Mouse (Mus musculus): ENCODE measurements around the gene Gimap3.

Gimap3 gene

DNA sequence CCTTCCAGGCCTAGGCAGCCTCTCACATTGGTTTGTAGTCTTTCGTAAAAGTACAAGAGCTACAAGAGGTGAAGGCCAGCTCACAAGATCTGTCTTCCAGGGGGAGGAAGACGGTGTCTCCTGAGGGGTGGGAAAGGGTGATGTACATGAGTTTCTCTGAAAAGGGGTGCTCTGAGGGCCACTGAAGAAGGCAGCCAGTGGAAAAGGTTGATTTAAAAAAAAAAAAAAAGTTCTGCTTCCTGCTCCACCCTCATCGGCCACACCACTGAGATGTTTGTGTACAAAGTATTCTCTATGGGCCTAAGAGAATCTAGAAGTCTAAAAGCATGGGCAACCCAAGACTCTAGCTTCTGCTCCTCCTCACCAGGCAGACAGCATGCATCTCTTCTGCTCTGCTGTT, at the start of gene Gimap3:
Gene Gimap3, minus strand, starts transcription at position 156 of the 400 bp plus-strand sequence.
- no peak for DNase-seq

DNA sequence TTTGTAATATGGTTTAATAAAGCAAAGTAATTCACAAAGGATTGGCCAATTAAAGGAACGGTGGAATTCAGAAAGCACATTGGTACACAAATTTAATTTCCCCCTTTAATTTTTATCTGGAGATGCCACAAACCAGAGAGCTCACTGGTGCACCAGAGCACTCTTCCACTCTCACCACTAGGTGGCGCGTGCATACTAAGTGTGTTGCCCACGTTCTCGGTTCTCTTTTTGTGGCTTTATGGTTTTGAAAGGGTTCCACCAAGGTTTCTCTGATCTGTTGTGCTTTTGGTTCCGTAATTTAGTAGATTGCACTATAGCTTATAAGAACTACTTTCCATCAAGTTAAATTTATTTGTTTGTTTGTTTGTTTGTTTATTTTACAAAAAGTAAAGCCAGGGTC, 47.2 kb upstream of the Gimap3 start:
- DNase-seq: peak; percentile 20

DNA sequence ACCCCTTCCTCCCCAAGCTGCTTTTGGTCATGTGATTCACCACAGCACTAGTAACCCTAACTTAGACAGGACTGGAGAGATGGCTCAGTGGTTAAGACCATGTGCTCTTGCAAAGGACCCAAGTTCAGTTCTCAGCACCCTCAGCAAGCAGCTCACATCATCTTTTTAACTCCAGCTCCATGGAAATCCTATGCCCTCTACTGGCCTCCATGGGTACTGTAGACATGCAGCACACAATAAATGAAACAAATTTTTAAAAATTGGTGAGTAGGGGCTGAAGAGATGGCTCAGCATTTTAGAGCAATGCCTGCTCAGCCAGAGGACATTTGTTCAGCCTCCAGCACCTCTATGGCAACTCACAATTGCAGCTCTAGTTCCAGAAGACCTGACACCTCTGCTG, 44.4 kb upstream of the Gimap3 start:
- no peak for DNase-seq

DNA sequence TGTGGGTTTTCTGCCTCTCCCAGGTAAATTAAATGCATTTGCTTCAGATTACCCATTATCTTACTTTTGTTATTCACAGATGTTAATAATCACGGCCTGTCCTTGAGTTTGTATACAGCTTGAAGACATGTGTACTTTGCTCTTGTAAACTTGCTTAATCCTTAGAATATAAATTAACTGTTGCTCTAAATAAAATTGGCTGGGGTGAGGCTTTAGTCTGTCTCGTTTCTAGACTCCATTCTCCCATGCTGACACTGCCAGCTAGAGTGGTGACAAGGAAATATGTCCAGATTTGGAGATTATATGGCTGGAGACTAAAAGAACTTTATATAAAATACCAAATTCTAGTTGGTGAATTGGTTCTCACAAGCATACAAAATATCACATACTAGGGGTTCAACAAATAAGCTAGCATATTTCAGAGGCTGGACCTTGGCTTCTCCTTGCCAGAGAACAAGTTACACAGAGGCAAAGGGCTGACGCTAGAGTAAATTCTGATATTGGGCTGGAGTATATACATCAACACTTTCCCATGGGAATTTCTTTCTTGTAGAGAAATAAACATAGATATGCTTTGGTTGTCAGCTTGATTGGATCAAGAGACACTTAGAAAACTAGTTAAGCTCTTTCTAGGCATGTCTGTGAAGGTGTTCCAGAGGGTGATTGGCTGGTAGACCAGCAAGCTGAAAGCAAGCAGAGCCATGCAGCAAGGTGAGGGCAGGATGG, 39.0 kb upstream of the Gimap3 start:
- DNase-seq: no peak

DNA sequence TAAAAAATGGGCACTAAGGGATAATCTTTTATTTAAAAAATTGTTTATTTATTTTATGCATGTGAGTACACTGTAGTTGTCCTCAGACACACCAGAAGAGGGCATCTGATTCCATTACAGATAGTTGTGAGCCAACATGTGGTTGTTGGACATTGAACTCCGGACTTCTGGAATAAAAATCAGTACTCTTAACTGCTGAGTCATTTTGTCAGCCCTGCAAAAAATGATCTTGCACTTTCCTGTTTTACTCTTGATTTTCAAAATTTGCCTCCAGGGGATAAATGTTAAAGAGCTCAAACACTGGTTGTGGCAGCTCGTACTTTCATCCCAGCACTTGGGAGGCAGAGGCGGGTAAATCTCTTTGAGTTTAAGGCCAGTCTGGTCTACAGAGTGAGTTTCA, 36.1 kb upstream of the Gimap3 start:
- no peak for DNase-seq

DNA sequence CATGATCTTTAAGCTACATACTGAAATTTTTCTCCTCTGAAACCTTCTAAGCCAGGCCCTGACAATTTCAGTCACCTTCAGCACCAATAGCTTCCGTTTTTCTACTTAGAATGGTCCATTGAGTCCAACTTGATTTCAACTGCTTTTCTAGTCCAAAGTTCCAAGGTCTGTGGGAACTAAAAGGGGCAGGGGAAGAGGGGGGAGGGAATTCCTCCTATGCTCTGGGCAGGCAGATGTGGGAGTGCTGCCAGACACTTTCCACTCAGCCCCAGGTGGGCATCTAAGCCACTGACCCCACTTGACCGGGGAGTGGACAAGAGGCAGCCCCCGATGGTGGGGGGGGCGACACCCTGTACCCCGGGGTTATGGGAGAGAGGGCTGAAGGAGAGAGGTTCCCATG, 33.7 kb upstream of the Gimap3 start:
- DNase-seq: no peak

DNA sequence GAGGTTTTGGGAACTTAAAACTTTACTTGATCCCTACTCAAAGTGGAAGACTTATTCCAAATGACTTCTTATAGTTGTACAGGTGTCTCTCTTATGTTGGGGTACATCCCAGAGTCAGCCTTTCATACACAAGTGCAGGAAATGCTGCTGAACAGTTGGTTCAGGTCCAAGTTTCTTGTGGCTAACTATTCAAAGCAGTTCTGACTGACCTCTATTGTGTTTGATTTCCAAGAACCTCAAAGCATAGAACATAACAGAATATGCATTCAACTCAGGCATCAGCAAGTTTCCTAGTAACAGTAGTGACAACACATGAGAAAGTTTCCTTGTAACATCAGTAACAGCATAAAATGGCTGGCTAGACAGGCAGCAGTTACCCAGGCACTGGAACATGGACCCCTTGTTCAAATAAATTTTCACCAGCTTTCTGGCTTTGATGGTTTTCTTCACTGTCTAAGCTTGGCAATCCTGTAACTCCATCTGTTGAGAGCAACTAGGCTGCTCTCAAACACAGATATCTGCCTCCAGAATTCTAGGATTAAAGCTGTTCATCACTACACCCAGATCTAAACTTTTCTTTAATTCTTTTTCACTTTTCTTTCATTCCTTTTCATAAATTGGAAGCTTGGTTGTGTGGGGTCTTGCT, 32.9 kb upstream of the Gimap3 start:
- DNase-seq: no peak

DNA sequence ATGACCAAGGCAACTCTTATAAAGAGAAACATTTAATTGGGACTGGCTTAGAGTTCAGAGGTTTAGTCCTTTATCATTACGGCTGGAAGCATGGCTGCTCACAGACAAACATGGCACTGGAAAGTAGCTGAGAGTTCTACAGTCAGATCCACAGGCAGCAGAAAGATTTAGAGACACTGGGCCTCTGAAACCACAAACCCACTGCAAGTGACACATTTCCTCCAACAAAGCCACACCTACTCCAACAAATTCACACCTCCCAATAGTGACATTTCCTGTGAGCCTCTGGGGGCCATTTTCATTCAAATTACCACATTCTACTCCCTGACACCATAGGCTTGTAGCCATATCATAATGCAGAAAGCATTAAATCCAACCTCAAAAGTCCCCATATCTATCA, 31.2 kb upstream of the Gimap3 start:
- DNase-seq: no peak

DNA sequence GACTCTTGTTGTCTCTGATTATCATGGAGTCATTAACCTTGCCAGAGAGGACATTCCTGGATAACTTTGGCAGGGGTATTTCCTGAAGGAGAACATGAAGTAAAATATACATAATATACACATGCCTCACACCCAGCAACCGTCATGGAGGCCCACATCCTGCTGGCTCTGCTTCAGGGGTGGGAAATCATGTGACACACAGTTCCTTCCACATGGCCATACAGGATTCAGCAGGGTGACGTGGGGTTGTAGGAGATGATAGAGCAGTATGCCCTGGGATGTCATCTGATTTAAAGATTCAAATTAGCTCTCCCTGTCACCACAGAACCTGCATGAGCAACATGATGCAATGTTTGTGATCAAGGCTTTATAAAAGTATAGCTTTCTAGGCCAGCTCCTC, 17.2 kb upstream of the Gimap3 start:
- DNase-seq: no peak

DNA sequence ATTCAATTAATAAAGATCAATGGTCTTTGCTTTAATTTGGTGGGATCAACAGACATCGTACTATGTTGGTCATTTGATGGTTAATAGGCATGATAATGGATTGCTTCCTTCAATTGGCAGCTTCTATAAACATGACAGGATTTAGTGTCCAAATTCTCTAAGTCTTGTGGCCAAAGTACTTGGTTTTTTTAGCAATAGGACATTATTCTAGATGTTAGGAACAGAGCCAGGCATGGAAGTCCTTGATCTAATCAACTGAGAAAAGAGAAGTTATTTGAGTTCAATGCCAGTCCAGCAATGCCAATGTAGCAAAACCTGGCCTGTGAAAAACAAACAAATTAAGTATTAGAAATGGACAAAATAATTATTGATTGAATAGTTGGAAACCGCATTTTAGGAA, 14.9 kb upstream of the Gimap3 start:
- DNase-seq: no peak

DNA sequence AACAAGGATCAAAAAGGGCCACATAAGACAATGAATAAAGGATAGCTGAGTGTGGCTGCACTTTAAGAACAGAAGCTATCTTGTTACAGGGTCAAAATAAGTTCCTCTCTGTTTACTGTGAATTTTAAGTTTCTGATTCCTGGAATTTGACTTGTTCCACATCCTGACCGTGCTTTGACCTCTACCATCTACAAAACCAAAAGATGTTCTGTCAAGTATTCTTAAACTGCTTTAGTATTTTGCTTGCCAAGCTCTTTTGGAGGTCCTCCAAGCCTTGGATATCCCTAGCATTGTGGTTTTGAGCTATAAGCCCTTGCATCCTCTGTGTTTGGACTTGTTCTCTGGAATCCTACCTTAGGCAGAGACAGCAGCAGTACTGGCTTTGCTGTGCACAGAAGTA, 14.5 kb upstream of the Gimap3 start:
- DNase-seq: no peak

DNA sequence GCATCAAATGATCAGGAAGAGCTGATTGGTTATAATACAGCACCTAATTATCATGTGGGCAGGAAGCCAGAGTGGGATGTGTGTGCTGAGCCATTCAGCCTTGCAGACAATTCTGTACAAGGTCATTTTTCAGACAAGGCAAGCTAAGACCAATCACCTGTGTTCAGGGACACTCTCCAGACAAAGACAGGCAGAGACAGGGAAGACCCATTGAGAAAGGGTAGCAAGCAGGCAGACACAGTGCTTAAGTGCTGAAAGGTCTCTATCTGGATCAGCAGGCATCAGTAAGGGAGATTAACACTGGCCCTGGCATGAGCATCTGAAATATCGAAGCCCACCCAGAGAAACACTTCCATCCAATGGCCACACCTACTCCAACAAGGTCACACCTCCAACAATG, 13.8 kb upstream of the Gimap3 start:
- no peak for DNase-seq

DNA sequence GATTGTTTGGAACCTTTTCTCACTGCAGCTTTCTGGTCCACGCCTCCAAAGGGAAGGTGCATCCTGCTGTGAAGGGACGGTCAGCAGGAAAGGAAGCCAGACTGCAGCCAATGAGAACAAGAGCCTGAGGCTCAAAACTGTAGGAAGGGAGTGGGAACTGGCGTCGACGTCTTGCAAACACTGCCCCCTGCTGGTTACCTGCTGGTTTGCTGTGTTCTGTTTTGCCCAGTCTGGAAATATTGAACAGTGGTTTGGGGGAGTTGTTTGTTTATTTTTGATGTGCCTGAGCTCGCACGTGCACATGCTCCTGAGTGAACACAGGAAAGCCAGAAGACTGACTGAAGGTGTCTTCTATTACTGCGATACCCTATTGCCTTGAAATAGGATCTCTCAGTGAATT, 1.4 kb upstream of the Gimap3 start:
- DNase-seq: peak; percentile 49

DNA sequence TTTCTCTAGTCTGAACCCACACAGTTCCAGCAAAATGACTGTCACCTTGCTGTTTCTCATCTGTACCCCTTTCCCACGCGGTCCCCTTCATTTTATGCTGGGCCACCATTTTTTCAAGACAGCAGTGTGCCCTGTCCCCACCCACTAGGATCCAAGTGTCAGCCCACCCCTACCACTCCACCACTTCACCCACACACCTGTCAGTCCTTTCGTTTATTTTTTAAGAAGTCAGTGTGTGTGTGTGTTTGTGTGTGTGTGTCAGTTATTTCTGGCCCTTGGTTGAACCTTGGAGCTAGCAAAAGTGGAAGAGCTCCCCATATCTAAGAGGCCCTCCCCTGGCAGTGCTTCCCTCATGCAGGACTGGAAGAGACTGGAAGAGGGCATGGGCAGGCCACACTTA, 1.7 kb downstream of the Gimap3 start:
- no peak for DNase-seq

DNA sequence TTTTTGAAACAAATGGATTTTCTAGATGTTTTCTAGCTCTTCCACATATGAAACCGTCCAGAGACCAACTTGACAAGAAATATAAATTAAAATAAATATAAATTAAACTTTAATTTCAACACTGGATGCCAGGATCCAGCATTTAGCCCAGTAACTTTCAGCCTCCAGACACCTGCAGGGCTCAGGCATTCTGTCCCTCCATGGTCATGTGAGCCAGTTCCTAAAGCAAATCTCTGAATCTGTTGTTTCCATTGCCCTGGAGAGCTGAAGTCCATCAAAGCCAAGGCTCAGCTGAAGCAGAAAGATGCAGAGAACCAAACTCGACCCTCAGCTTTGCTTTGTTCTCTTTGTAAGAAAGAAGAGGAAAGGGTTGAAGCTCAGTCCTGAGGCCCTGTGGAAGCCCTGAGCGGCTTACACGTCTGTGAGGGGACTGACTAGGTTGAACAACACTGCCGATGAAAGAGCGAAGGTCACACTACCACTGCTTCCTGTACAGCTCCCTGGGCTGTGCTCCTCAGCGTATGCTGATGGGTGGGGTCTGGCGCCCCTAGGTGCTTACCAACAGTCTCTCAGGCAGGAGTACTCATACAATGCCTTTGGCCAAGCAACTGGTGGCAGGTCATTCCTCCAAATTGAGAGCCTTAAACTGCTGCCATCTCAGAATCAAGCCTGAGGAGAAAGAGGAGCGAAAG, 2.3 kb downstream of the Gimap3 start:
- no peak for DNase-seq

DNA sequence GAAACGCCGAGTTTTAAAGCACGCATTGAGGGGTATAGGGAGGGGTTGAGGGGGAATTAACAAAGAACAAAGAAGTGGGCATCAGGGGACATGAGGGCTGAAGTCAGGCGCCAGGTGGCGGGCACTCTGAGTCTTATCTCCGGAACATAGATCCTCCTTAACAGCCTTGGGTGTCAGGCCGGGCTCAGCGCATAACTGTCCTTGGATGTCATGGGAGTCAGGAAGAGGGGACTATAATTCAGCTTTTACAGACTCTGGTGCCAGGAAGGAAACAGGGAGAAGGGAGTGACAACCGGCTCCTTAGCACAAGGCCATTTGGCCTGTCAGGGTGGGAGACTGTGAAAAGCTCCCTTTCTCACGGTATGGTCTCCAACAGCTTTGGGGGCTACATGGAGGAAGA, 6.2 kb downstream of the Gimap3 start:
- no peak for DNase-seq

DNA sequence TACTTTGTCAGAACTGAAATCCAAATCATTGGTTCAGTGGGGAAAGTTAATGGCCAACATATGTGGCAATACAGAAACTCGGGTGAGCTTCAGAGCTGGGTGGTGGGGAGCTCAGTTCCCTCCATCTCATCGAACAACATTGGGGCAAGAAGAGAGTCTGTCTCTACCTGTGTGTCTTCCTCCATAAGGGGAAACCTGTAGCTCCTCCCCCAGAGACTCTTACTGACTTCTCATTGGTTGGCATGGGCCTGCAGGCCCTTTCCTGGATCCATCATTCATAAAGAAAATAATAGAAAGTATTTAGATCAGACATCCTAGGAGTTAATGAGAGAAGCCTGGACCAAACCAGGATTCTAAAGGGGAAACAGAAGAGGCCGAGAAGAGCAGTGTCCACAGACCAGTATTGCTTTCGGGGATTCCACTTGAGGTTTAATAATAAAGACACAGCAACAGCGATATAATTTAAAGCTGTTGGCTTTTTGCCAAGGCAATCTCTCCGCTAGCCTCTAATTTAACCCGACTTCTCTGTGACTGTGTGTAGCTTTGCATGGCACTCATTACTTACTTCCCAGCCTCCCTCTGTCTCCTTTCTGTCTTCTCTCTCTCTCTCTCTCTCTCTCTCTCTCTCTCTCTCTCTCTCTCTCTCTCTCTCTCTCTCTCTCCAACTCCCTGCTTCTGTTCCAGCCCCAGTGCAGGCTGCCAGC, 6.9 kb downstream of the Gimap3 start:
- DNase-seq: no peak

DNA sequence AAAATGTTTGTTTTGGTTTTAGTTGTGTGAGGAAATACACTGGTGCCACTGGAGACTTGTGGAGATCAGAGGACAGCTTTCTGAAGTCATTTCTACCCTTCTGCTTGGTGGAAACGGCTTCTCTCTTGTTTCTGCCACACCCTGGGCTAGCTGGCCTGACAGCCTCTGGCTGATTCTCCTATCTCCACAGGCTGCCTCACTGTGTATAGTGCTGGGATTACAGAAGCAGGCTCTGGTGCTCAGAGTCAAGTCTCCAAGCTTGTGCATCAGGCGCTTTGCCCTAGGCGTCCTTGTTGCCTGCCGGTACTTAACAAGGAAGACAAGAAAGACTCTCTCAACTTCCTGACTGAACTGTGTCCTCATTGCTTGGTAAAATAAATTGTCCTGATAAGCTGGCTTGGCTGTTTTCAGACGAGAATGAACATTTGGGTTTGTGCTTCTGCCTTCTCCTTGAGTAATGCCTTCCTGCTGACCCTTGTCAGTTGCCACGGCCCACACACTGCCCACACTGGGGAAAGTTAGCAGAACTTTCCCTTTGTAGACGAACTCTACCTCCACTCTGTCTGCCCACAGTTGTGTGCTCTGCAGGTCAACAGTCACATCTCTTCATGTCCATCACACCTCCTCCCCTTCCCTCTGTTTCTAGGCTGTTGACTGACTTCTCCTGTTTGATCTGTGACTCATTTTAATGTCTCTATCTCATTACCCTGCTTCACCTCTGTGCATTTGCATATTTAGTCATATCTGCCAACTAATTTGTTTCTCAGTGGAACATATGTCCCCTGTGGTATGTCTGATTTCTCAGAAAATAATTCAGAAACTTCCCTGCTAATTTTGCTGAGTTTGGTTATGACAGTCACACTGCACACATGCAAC, 23.3 kb downstream of the Gimap3 start:
- no peak for DNase-seq

DNA sequence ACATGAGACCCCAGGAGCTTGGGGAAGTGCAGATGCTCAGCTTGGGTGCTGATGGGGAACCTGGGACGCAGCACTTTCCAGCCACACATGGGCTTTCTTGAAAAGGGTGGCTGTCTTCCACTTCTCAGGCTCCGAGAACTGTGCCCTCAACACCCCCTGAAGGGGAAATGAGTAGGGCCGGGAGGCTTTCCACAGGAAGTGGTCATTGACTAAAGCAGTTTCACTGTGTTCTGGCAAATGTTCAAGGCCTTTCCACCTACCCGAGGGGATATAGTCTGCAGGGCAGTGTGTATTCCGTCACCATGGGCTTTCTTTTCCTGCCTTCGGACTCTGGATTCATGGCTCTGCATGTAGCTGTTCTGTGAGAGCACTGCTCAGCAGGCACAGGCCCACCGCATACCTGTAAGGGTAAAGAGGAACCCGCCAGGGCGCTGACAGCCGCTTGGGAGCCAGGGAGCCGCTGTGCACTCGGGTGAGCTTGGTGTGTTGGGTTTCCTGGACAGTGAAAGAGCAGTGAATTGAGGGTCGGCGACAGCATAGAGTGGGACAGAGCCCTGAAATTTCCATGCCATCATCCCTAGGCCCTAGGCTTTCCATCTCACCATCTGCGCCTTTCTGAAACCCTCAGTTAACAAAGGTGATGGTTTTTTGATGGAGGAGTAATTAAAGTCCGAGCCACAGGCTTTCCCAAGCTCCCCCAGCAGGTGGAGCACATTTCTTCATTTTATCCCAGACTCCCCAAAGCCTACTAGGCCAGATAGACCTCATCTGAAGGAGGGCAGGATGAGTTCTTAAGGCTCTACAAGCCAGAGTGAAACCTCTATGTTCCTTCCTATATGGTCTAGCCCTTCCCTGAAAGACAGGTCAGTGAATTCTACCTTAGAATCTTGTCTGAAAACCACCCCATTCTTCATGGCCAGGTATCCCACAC, 24.4 kb downstream of the Gimap3 start, which contains the start of gene Gimap5:
Gene Gimap5, plus strand, starts transcription at position 239 of the 931 bp plus-strand sequence.
- DNase-seq: no peak

DNA sequence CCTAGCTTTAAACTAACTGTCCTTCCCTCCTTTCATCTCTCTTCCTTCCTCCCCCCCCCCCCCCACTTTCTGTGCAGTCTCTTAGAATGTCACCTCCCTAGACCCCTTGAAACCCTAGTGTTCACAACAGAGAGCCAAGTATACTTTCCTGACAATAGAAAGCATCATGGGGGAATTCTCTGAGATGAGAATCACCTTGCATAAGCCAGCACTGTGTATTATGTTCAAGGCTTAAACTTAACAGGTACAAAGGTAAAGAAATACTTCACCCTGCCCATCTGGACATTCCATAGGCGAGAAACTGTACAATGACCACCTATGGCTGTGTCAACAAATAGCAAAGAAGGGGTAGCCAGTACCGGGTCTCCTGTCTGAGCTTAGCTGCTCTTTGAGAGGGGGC, 25.2 kb downstream of the Gimap3 start:
- no peak for DNase-seq

Data from cerebellum, adult 11 months (tissue).